In the genomic region with DNA sequence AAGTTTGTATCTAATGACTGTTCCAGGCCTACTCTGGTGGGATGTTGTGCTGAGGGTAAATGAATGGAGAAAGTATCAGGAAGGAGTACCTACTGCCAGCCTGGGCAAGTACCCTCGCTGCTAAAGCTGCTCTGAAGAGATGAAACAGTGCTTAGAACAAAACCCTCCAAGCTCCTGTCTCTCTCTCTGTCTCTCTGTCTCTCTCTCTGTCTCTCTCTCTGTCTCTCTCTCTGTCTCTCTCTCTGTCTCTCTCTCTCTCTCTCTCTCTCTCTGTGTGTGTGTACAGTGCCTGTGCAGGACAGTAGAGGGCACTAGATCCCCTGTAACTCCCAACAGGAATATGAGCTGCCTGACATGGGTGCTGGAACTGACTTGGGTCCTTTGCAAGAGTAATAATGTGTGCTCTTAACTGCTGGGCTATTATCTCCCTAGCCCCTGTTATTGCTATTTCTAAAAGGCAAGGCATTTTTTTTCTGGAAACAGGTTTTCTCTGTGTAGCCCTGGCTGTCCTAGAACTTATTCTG, we compare ENCODE assay signal across 8 mouse cellular contexts. TPM values are rescaled to one million over a fixed set of nuclear protein-coding genes. Genes with fewer than 3 reads are reported as not detected.
DNase-seq lines count a peak whose midpoint lies in the region; ATAC-seq and TF ChIP-seq lines count a peak whose summit lies in the region.

No protein-coding gene starts in this region.

- peaks cover 33% of the 10 kb centered on the region for H3K36me3 ChIP-seq in heart, embryonic 15.5 days
- H3K36me3 ChIP-seq in MEL (ENCODE audit: control insufficient read depth in 1 of 2, insufficient read depth in 2 of 2, low read length in 2 of 2), result peaks cover 17 to 25% of the 10 kb centered on the region in 2 experiments
- peaks cover 22% of the 10 kb centered on the region for H3K36me3 ChIP-seq in forebrain, embryonic 16.5 days (ENCODE audit: control insufficient read depth, insufficient read depth)
- H3K36me3 ChIP-seq in liver, postnatal 0 days (replicated peaks; ENCODE audit: insufficient read depth, low read length), result peaks cover 37% of the 10 kb centered on the region

- WGBS in heart, embryonic 15.5 days, result 63% methylated on average over 1 of the region's 1 CpGs
- WGBS in forebrain, embryonic 16.5 days, result 75% methylated on average over 1 of the region's 1 CpGs
- WGBS in liver, postnatal 0 days (ENCODE audit: insufficient replicate concordance), result 62% methylated on average over 1 of the region's 1 CpGs

- TF ChIP-seq EP300 in MEL (IDR thresholded peaks at IDR 0.05; ENCODE audit: low read depth in 1 of 2, low read length in 2 of 2), result no peak
- TF ChIP-seq EP300 in liver, postnatal 0 days (IDR thresholded peaks at IDR 0.05; ENCODE audit: low read depth), result no peak

- no peak overlapping the region for H3K4me3 ChIP-seq in heart, embryonic 15.5 days
- H3K4me3 ChIP-seq in MEL (ENCODE audit: control insufficient read depth in 1 of 2, insufficient read depth in 1 of 2, low read depth in 2 of 2, low read length in 2 of 2), result no peak overlapping the region
- no peak overlapping the region for H3K4me3 ChIP-seq in forebrain, embryonic 16.5 days (replicated peaks; ENCODE audit: low read length)
- H3K4me3 ChIP-seq in liver, postnatal 0 days (ENCODE audit: low read depth, low read length), result peak overlapping the region; percentile 100

- DNase-seq in heart, adult 18-20 months, result no peak
- DNase-seq in MEL (ENCODE audit: low read depth, low spot score), result peak; percentile 73
- DNase-seq in liver, postnatal 0 days, result no peak
- no peak for DNase-seq in spleen, adult 18-20 months
- no peak for DNase-seq in right cerebral cortex, postnatal 10 days (ENCODE audit: low spot score in 2 of 2)
- no peak for DNase-seq in urinary bladder, adult 2 months (ENCODE audit: low spot score)

- ATAC-seq in heart, embryonic 15.5 days (replicated peaks; ENCODE audit: insufficient number of reproducible peaks, insufficient read depth, low FRiP score, low read depth), result no peak
- no peak for ATAC-seq in forebrain, embryonic 16.5 days
- ATAC-seq in liver, postnatal 0 days, result no peak

- H3K9ac ChIP-seq in heart, embryonic 15.5 days, result no peak overlapping the region
- peak overlapping the region; percentile 21; the same call in 1 of the 2 replicates for H3K9ac ChIP-seq in MEL (ENCODE audit: control insufficient read depth, low read depth, low read length, poor library complexity, severe bottlenecking)
- H3K9ac ChIP-seq in forebrain, embryonic 16.5 days (replicated peaks; ENCODE audit: low read depth, low read length), result no peak overlapping the region
- H3K9ac ChIP-seq in liver, postnatal 0 days (replicated peaks), result no peak overlapping the region

- H3K79me2 ChIP-seq in MEL (ENCODE audit: control insufficient read depth, insufficient read depth, low read length, poor library complexity), result peaks cover 52% of the 10 kb centered on the region

- peak; percentile 20 to 47 (median 46); a peak in 5 of 6 replicates for TF ChIP-seq CTCF in MEL (IDR thresholded peaks at IDR 0.05 in 2 of 3, conservative IDR thresholded peaks at IDR 0.05 in 1 of 3; ENCODE audit: control insufficient read depth in 1 of 3, insufficient read depth in 1 of 3, low read depth in 2 of 3, low read length in 3 of 3, poor library complexity in 1 of 3, severe bottlenecking in 1 of 3)
- peak; percentile 62 for TF ChIP-seq CTCF in liver, postnatal 0 days (IDR thresholded peaks at IDR 0.05; ENCODE audit: low read depth)

- H3K9me3 ChIP-seq in heart, embryonic 15.5 days (replicated peaks), result no peaks in the 10 kb centered on the region
- H3K9me3 ChIP-seq in MEL (replicated peaks; ENCODE audit: insufficient read depth, low read length), result no peaks in the 10 kb centered on the region
- H3K9me3 ChIP-seq in forebrain, embryonic 16.5 days (ENCODE audit: control insufficient read depth, low read length), result no peaks in the 10 kb centered on the region
- H3K9me3 ChIP-seq in liver, postnatal 0 days (ENCODE audit: low read length), result no peaks in the 10 kb centered on the region

- TF ChIP-seq POLR2A in MEL (IDR thresholded peaks at IDR 0.05; ENCODE audit: control insufficient read depth in 1 of 2, insufficient read depth in 1 of 2, low read depth in 1 of 2, low read length in 2 of 2, poor library complexity in 1 of 2), result no peak

- no peak overlapping the region for H3K27ac ChIP-seq in heart, embryonic 15.5 days
- H3K27ac ChIP-seq in MEL (ENCODE audit: control insufficient read depth, low read depth, low read length), result no peak overlapping the region
- H3K27ac ChIP-seq in forebrain, embryonic 16.5 days (ENCODE audit: low read length), result no peak overlapping the region
- H3K27ac ChIP-seq in liver, postnatal 0 days (ENCODE audit: low read depth), result no peak overlapping the region

- TF ChIP-seq RAD21 in MEL (IDR thresholded peaks at IDR 0.05; ENCODE audit: low read depth, low read length), result no peak

- H3K4me1 ChIP-seq in heart, embryonic 15.5 days (replicated peaks), result peaks cover 27% of the 10 kb centered on the region
- H3K4me1 ChIP-seq in MEL (ENCODE audit: control insufficient read depth in 1 of 2, insufficient read depth in 2 of 2, low read length in 2 of 2), result peaks cover 0 to 8% of the 10 kb centered on the region in 2 experiments; a peak in 2 of 4 replicates
- peaks cover 28% of the 10 kb centered on the region for H3K4me1 ChIP-seq in forebrain, embryonic 16.5 days (replicated peaks; ENCODE audit: control insufficient read depth, insufficient read depth, low read length)
- peaks cover 13% of the 10 kb centered on the region for H3K4me1 ChIP-seq in liver, postnatal 0 days (ENCODE audit: insufficient read depth)

- H3K4me2 ChIP-seq in heart, embryonic 15.5 days, result peak overlapping the region; percentile 71
- peak overlapping the region; percentile 72 for H3K4me2 ChIP-seq in forebrain, embryonic 16.5 days (ENCODE audit: low read length)
- H3K4me2 ChIP-seq in liver, postnatal 0 days (ENCODE audit: low read depth, low read length), result peak overlapping the region; percentile 76

- H3K27me3 ChIP-seq in heart, embryonic 15.5 days, result no peaks in the 10 kb centered on the region
- no peaks in the 10 kb centered on the region for H3K27me3 ChIP-seq in MEL (ENCODE audit: control insufficient read depth in 1 of 2, insufficient read depth in 2 of 2, low read length in 2 of 2)
- no peaks in the 10 kb centered on the region for H3K27me3 ChIP-seq in forebrain, embryonic 16.5 days (replicated peaks; ENCODE audit: control insufficient read depth, insufficient read depth, low read length)
- H3K27me3 ChIP-seq in liver, postnatal 0 days (ENCODE audit: insufficient read depth, low read length), result no peaks in the 10 kb centered on the region

TF ChIP-seq in MEL, 35 proteins besides CTCF, POLR2A, EP300 and RAD21:
- TF ChIP-seq BHLHE40 (IDR thresholded peaks at IDR 0.05; ENCODE audit: borderline replicate concordance, low read depth, low read length), result no peak
- no peak for TF ChIP-seq HCFC1 (IDR thresholded peaks at IDR 0.05; ENCODE audit: low read depth, low read length)
- no peak for TF ChIP-seq ELF1 (IDR thresholded peaks at IDR 0.05; ENCODE audit: low read depth, low read length)
- no peak for TF ChIP-seq TCF12 (IDR thresholded peaks at IDR 0.05; ENCODE audit: low read depth, low read length)
- TF ChIP-seq JUND (IDR thresholded peaks at IDR 0.05; ENCODE audit: low read depth, low read length), result peak; percentile 94
- no peak for TF ChIP-seq TAL1 (IDR thresholded peaks at IDR 0.05; ENCODE audit: low read length)

RNA-seq across cellular contexts. Expression of a gene that starts 2.3 kb away (rescaled TPM):
- 16.4 and 19.1 TPM in 2 replicates for polyA plus RNA-seq in heart, embryonic 15.5 days (2015; fragmentation: Nextera tagmentation; extraction: Ambion mirVana)
- total RNA-seq in heart, adult 18-20 months (2021), result 10 to 100 TPM; 15.5 to 17.7 TPM
- total RNA-seq in MEL (2012; rRNA removed), result 54.7 and 55.9 TPM in 2 replicates
- 10 to 100 TPM in 1 of 2 experiments, not detected in 1; 98.4 TPM for polyA plus RNA-seq in MEL (2012; ENCODE audit: insufficient read depth in 1 of 2, insufficient read length in 2 of 2, low read depth in 1 of 2, low replicate concordance in 2 of 2, missing spikeins in 1 of 2)
- polyA plus RNA-seq in forebrain, embryonic 16.5 days (2015; fragmentation: Nextera tagmentation; extraction: Ambion mirVana), result 30.1 and 34.3 TPM in 2 replicates
- 13.9 and 15.2 TPM in 2 replicates for polyA plus RNA-seq in liver, postnatal 0 days (2015; fragmentation: Nextera tagmentation; extraction: Ambion mirVana)
- polyA plus RNA-seq in urinary bladder, adult 2 months (2012; rRNA removed), result 10.1 and 13.9 TPM in 2 replicates

RNA-seq across cellular contexts. Expression of a gene that starts 5.7 kb away (rescaled TPM):
- 0.38 and 0.40 TPM in 2 replicates for polyA plus RNA-seq in heart, embryonic 15.5 days (2015; fragmentation: Nextera tagmentation; extraction: Ambion mirVana)
- under 1 TPM; 0.08 to 0.10 TPM for total RNA-seq in heart, adult 18-20 months (2021)
- 0.42 and 0.49 TPM in 2 replicates for total RNA-seq in MEL (2012; rRNA removed)
- under 1 TPM in 1 of 2 experiments, not detected in 1; 0.36 TPM for polyA plus RNA-seq in MEL (2012; ENCODE audit: insufficient read depth in 1 of 2, insufficient read length in 2 of 2, low read depth in 1 of 2, low replicate concordance in 2 of 2, missing spikeins in 1 of 2)
- 0.48 and 1.1 TPM in 2 replicates for polyA plus RNA-seq in forebrain, embryonic 16.5 days (2015; fragmentation: Nextera tagmentation; extraction: Ambion mirVana)
- polyA plus RNA-seq in liver, postnatal 0 days (2015; fragmentation: Nextera tagmentation; extraction: Ambion mirVana), result 0.07 and 0.13 TPM in 2 replicates
- 0.52 and 0.63 TPM in 2 replicates for polyA plus RNA-seq in urinary bladder, adult 2 months (2012; rRNA removed)
